Mouse (Mus musculus) gastrocnemius, postnatal 4 days (tissue): Measurements from ENCODE around the gene Rapgef1. TPM values are rescaled to one million over a fixed set of nuclear protein-coding genes. Genes with fewer than 3 reads are reported as not detected.
"Not testable (repeated sequence)": the region's sequence is repeated elsewhere in the genome, so short reads cannot be mapped to it uniquely, and the experiment has no call there.

ENCODE experiments used
- DNase-seq, 2 experiments: peaks; one replicate each; pipeline ENCODE4 v3.0.0; 2021 to 2022; ENCODE audit warnings: low spot score in 2 of 2, mixed read lengths in 2 of 2
- total RNA-seq, 2 experiments: library from RNA; stranded (reverse); gene quantifications; 2 replicates each; pipeline ENCODE4 v1.2.3; 2021

Rapgef1 gene
- total RNA-seq, 2 experiments from 2014 or later = 110 to 121 TPM

DNA sequence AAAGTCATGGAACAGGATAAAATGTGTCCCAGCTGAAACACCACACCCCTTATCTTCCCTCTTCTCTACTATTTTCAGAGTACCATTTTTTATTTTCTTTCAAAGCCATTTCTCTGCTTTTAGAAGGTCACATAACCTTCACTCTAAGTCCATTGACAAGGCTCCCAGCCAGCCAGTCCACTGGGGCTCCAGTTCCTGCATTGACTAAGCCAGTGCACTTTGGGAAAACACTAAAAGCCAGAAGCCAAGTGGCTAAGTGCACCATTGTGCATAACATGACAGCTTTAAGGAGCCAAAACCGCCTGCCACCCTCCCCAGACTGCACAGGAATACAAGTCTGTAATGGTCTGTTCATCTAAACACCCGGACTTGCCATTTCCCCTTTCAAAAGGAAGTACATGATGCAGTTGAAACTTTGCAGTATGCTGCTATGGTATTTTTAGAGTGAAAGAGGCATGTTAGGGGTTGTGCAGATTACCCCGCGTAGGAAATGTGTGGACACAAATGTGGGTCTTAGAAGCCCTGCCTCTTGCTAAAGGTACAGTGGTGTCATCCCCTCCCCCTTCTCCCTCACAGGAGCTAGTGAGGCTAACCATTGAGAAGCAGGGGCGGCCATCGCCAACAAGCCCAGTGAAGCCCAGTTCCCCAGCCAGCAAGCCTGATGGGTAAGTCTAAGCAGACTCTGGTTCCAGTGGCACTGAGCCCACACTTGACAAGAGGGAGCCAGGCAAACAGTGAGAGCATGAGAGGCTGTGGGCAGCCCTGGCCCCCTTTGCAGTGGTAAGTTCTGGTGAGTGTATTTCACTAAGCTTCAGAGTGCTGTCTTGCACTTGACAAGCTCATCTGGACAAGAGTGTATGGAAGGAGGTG is 79.1 kb downstream of the Rapgef1 start:
- DNase-seq = no peak

DNA sequence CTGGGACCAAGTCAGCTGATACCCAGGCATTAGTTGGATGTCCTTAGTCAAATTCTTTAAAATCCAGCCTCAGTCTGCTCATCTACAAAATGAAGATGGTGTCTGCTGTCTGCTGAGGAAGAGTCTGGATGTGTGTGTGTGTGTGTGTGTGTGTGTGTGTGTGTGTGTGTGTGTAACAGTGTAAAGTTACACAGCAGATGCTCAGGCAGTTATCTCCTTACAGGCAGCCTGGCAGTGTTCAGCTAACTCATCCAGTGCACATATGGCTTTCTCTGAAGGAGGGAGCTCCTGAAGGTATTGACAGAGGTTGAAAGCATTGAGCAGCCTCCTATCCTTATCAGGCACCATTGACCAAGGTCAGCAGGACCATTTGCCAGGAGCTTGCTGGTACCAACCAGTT is 81.4 kb downstream of the Rapgef1 start:
- DNase-seq = no peak

DNA sequence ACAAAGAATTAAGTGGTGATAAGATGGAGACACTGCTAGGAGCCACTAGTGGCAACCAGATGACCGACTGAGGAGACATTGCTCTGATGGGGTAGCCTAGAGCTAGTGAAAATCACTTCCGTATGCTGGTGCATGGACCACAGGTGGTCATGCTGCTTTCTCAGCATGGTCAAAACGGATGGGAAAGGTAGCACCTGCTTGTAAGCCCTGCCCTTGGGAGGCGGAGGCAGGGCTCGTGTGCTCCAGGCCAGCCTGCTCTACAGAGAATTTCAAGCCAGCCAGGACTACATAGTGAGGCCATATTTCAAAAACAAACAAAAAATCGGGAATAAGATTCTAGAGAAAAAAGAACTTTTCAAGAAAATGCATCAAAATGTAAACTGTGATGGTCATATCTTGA is 81.9 kb downstream of the Rapgef1 start:
- no peak for DNase-seq

DNA sequence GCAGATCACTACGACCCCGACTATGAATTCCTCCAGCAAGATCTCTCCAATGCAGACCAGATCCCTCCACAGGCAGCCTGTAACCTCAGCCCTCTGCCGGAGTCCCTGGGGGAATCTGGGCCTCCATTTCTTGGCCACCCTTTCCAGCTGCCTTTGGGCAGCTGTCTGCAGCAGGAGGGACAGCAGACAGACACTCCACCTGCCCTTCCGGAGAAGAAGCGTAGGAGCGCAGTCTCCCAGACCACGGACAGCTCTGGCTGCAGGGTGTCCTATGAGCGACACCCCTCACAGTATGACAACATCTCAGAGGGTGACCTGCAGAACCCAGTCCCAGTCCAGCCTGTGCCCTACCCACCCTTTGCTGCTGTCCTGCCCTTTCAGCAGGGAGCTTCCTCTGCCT is 82.7 kb downstream of the Rapgef1 start:
- no peak for DNase-seq

DNA sequence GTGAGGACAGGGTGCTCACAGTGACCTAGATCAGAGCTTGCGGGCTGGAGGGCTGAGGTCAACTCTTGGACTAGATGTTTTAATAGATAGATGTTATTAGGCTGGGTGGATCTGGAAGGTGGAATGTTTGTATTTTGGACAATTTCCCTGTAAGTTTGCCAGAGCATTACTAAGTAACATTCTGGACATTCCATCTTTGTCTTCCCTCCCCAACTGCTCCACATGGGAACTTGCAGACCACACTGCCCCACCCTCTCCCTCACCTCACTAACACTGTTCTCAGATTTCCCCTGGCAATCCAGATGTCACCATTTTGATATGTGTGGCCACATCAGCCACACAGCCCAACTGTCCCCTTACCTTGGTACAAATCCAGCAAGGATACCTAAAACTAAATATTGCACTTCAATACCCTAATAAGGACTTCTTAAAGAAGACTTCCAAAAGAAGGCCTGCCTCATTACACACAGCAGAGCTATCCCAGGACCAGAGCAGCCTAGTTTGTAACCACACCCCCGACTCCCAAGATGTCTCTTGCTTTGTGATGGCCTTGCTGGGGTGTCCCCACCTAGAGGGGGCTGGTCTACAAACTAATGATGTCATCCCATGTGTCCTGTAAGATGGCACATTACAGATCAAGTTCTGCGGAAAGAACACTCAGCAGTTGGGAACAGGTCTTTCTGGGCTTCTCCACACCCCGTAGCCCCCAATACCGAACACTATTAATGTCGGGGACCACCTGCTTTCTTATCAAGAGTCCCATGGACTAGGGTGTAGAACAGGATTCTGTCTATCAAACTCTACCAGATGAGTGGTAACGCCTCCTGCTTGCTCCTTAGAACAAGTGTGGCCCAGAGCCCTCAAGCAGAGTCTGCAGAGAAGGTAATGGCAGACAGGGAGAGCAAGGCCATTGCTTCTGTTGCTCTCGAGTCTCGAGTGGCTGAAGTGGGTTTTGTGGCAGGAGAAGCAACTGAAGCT is 83.9 kb downstream of the Rapgef1 start:
- DNase-seq = no peak

DNA sequence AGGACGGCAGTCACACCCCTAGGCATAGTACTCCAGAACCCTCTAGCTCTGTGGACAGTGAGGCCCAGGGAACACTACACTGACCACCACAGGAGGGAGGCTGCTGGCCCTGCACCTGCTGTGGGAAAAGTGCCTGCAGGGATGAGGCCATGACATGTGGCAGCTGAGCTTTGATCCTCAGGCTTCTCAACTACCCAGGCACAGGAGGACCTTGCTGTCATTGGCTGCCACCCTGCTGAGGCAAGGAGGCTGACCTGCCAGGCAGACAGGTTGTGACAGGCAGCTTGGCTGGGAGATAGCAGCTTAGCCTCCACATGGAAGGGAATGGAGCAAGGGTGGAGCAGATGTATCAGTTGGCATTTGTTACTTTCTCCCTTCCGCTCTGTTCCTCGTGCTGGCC is 86.0 kb downstream of the Rapgef1 start:
- no peak for DNase-seq

DNA sequence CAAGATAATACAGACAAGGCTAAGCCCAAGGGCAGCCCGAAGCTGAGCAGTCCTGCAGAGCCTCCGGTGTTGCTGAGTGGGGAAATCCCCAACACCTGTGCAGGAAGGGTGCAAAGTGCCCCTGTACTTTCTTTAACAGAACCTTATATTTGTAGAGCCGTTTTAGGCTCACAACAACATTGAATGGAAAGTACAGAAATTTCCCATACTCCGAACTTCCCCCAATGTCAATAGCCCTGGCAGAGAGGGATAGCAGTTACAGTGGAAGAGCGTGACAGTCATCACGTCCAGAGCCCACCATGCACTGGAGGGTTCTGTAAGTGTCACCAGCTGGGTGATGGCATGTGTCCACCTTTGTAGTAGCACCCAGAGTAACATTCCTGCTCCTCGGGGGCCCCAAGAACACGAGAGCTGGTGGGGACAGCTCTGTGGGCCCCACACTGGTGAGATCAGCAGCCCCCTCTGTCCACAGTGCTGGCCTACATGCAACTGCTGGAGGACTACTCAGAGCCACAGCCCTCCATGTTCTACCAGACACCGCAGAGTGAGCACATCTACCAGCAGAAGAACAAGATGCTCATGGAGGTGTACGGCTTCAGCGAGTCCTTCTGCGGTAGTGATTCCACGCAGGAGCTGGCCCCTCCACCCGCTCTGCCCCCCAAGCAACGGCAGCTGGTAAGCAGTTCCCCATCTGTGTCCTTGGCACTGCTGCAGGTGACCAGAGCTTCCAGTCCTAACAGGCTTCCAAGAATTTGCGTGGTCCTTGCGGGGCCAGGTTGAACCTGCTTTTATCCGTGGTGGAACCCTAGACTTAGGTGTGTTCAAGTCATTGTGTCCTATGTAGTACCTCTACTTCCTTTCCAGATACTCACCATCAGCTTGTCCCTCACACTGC is 87.5 kb downstream of the Rapgef1 start:
- no peak for DNase-seq

DNA sequence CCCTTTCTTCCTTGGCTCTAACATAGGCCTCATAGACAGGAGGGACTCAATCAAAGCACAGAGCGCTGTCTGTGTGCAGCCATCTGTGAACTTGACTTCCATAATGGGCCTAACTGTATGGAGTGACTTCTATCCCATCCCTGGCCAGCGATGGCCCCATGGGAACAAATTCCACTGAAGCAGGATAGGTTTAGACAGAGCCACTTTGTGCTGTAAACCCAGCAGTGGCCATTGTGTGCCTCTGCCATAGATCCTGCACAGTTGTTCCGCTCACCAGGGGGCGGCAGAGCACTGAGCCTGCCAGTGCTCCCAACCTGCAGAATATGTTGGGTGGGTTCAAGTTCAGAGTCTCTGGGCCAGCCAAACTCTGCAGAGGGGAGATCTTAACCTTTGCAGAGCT is 88.2 kb downstream of the Rapgef1 start:
- no peak for DNase-seq

DNA sequence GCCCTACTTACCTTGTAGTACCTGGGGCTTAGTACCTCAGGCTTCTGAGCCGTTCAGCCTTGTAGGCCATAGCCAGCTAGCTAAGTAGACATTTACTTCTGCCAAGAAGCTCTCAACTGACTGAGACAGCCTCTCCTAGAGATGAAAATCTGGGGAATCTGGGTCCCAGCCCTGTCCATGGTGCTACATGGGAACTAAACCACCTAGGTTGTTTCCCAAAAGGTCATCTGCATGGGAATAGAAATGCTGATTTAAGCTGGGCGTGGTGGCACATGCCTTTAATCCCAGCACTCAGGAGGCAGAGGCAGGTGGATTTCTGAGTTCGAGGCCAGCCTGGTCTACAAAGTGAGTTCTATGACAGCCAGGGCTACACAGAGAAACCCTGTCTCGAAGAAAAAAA is 88.7 kb downstream of the Rapgef1 start:
- DNase-seq = not testable (repeated sequence)

DNA sequence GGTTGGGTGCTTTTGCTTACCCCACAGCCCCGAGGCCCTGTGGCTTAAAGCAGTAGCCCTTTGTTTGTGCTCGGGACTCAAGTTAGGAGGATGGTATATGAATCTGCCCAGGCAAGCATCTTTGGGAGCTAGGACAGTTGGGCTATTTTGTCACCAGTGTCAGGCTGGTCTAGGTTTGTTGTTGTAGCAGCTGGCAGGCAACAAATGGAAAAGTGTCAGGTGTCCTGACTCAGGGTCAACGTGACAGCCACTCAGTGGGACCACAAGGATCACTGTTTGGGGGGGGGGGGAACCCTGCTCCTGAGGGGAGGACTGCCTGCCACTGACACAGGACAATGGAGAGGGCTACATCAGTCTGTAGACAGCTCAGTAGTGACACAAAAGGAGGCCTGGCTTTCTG is 91.5 kb downstream of the Rapgef1 start:
- DNase-seq = no peak

DNA sequence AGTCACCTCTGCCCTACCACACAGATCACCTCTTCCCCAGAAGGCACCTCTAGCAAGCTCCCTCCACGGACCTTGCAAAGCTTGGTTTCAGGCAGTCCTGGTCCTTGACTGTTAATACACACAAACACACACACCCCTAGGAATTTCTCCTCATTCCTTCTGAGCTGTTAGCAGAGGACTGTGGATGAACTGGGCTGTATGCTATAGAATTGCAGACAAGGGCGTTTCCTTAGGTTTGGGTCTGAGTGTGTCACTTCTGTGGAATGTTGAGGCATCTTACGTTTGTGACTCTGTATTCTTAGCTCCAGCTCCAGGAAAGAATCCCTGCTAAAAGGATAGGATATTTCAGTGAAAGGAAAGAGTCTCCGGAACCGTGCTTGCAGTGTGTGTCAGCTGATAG is 92.4 kb downstream of the Rapgef1 start:
- no peak for DNase-seq

DNA sequence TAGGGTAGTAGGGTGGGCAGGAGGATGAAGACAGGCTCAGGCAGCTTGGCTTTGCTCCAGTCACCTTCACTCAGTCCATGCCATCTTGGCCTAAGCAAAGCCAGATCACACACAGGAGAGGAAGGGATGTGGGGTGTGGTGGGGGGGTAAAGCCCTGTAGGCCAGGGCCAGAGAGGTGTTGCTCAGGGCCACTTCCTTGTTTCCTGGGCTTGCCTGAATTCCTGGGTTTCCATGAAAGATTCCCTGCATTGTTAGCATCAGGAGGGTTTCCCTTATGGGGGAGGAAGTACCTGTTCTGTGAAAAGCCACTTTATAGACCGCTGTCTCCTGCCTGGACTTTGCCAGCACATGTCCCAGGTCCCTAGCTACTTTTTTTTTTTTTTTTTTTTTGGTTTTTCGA is 94.0 kb downstream of the Rapgef1 start:
- DNase-seq = no peak

DNA sequence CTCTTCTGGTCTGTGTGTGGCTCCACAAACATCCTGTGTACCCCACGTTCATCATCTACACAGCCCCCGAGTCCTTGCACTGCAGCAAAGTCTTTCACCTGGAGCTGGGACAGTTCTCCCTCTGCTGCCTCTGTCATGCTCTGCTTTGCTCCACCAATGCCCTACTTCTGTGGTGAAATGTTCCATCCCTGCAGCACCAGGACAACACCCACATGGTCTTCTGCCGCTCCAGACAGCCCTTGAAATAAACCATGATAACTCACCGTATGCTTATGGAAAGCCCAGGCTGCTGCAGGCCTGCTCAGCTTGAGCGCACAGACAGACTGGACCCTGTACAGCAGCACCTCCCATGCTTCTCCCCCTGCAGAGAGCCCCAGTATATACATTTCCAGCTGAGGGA is 94.6 kb downstream of the Rapgef1 start:
- no peak for DNase-seq

DNA sequence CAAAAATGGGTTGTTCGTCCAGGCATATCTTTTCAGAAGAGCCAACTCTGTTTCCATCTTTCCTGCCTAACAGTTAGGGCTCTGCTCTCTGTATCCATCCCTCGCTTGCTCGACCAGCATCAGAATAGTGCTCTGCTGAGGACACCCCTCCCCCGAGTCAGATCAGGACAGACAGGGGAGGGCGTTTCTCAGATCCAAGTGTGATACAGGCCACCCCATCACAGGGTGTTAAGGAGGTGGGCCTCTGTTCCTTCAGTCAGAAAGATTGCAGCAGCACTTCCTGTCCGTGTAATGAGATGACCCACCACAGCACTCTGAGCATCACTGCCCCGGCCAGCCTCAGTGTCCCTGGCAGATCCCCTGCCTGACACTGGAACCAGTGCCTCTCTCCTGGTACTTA is 96.6 kb downstream of the Rapgef1 start:
- DNase-seq = no peak

DNA sequence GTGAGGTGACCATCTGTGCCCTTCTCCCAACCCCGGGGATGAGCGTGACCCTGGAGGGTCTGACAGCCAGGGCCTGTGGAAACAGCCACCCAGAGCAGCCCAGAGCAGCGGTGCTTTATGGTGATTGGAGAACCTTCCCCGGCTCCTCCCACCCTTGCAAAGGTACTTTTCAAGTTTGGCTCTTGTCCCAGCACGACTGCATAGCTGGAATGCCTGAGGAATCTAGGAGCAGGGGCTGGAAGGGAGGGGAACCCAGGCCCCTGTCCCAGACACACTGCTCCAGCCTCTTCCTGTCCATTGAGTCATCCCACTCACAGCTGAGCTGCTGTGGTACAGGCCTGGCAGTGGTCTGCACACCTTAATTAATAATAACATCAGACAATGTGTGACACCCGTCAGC is 97.2 kb downstream of the Rapgef1 start:
- no peak for DNase-seq

DNA sequence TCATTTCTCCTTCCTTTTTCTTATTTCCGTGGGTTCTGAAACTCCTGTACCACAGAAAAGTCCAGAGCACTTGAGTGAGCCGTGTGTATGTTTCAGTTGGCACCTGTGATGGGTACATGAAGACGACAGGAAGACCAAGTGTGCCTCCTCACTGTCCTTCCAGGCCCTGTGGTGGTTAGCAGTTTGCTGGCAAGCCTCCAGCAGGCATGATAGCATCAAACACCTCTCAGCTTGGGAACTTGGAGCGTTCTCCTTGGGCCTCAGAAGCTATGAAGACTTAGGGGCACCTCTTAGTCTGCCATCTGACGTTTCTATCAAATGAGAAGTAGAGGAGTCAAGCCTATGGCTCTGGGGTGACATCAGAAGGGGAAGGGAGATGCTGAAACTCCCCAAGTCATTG is 99.1 kb downstream of the Rapgef1 start:
- DNase-seq = no peak

DNA sequence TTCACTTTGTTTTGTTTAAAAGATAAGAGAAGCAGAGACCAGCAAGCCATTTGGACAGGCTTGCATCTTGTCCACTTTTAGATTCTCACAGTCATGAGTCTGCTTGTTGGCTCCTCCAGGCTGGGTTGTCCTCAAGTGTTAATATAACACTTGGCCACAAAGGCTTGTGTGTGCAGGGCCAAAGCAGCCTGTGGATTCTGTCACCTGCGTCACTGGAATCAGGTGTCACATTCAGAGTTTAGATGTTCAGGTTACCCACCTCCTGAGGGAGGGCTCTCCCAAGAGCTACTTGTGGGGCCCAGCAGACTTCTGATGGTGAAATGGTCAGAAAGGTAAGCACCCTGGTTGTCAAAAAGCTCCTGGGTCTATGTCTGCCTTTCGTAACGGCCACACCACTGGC is 103.6 kb downstream of the Rapgef1 start:
- DNase-seq = no peak

DNA sequence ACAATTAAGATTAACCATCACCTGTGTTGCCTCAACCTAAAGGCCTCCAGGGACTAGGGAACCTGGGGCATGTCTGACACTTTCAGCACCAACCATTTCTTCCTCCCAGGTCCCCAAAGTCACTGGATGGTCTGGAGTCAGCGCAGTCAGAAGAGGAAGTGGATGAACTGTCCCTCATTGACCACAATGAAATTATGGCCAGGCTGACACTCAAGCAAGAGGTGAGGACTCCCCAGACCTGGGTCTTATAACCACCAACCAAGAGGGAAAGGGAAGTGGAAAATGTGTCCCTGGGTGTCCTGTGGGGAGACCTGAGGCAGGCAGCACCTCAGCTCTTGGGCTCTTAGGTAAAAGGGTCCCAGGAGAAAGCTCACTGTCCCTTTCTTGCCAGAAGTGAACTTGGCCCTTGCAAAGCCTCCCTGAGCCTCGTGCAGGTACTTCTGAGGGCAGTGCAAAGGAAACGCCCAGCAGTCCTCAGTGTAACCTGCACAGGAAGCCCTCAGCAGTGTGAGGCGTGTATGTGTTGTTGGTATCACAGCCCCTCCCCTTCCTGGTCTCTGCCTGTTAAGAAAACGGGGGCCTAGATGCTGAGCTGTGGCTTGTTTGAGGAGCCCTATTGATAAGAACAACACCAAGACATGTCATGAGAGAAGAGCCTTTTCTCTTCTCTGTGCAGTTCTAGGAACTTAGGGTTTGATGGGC is 105.3 kb downstream of the Rapgef1 start:
- DNase-seq = no peak

DNA sequence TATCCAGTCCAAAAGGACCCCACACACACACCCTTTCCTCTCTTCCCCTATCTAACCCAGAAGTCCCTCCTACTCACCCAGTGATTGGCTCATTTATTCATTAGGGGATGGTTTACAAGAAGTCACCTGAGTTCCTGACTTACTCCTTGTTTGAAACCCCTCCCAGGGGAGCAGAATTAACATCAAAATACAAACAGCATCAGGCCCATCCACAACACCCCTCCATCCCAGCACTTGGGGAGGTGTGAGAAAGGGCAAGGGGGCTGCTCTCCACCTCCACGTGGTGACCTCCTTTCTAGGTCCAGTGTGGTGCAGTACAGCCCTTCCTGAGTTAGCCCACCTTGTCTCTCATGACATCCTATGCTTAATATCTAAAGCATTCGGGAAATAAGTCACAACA is 110.0 kb downstream of the Rapgef1 start:
- DNase-seq = no peak

DNA sequence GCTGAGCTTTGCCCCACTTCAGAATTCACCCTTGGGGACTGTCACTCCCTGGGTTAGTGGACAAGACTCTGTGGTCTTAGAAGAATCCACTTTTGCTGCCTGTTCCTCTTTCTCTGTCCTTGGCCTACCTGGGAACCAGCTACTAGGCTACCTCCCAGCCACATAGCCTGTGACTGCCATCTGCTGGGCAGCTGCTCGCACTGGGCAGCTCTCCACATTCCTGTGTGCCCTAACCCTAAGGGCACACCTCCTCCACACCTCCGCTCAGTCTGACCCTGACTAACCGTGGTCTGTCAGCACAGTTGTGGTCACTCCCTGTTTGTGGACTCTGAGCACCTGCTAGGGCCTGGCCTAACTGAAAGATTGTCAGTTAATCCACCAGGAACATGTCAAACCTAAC is 112.0 kb downstream of the Rapgef1 start:
- no peak for DNase-seq

DNA sequence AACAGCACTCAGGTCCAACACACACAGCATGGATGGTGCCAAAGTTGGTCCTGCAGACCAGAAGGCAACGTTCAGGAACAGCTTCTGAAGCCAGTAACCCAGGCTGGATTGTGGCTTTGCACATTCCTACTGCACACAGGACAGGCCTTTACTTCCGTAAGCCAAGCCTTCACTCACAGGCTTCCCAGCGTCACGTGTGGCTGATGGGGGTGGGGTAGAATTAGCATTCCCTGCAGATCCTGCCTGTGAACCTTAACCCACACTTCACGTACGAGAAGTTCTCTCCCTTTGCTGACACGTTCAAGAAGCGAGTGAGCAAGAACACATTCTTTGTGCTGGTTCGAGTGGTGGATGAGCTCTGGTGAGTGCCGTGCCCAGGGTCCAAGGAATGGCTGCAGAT is 113.0 kb downstream of the Rapgef1 start:
- DNase-seq = no peak
